Comparison of ENCODE assay signal across 23 mouse cellular contexts in the genomic region with DNA sequence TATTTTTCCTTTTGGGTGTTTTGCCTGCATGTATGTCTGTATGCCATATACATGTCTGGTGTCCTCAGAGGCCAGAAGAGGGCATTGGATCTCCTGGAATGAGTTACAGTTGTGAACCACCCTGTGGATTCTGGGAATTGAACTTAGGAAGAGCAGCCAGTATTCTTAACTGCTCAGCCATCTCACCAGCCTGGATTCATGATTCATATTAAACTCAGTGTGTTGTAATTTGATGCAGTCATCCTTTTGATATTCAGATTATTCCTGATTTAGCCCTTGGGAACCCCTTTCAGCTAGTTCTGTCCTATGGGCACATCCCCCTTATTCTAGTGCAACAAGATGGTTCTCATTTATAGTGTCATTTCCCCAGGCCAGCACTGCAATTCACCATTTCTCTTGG. TPM values are rescaled to one million over a fixed set of nuclear protein-coding genes. Genes with fewer than 3 reads are reported as not detected.
"Had no signal": no experiment of that assay in that cellular context is flagged by ENCODE, and none has a peak within 500 bp of the region (broad histone marks: within the 10 kb centered on the region; RNA-seq: fewer than 3 reads in every experiment).

No protein-coding gene starts in this region.

- H3K4me3 ChIP-seq: liver, embryonic 15.5 days; megakaryocyte, embryonic 14.5 days; neural tube, embryonic 12.5 days; stomach, embryonic 15.5 days had no signal

- H3K4me2 ChIP-seq: liver, embryonic 15.5 days; lung, embryonic 14.5 days; midbrain, embryonic 11.5 days; neural tube, embryonic 12.5 days; stomach, embryonic 15.5 days had no signal

- H3K9me3 ChIP-seq: liver, embryonic 15.5 days; megakaryocyte, embryonic 14.5 days; neural tube, embryonic 12.5 days; stomach, embryonic 15.5 days had no signal

- H3K27ac ChIP-seq: macrophage; neural tube, embryonic 12.5 days; stomach, embryonic 15.5 days; stomach, postnatal 0 days had no signal

- H3K9ac ChIP-seq: liver, embryonic 15.5 days; liver, postnatal 0 days; lung, embryonic 14.5 days; neural tube, embryonic 12.5 days; stomach, embryonic 15.5 days had no signal

- H3K27me3 ChIP-seq: liver, embryonic 15.5 days; megakaryocyte, embryonic 14.5 days; neural tube, embryonic 12.5 days; stomach, embryonic 15.5 days had no signal

- ATAC-seq: liver, postnatal 0 days; midbrain, embryonic 16.5 days had no signal

- DNase-seq: liver, postnatal 0 days; lung, embryonic 14.5 days; lung, postnatal 14 days; lung, postnatal 36 days; midbrain, embryonic 14.5 days; right cerebral cortex, postnatal 14 days; thymus, adult 2 months; thymus, postnatal 25 days; thymus, postnatal 4 days had no signal

- H3K4me1 ChIP-seq: megakaryocyte, embryonic 14.5 days had no signal

RNA-seq across cellular contexts. Expression of a gene that starts 54.9 kb away (rescaled TPM):
- total RNA-seq: megakaryocyte progenitor cell, adult 5-6 weeks; monocyte, adult 5-6 weeks had no signal
- polyA plus RNA-seq: liver, embryonic 15.5 days; macrophage; neural tube, embryonic 12.5 days; neural tube, embryonic 14.5 days; spleen, adult 2 months; stomach, postnatal 0 days; testis, adult 2 months; thymus, adult 2 months; urinary bladder, adult 2 months had no signal
